Mouse (Mus musculus): ENCODE data around the gene Fxyd1.

The Fxyd1 gene

DNA sequence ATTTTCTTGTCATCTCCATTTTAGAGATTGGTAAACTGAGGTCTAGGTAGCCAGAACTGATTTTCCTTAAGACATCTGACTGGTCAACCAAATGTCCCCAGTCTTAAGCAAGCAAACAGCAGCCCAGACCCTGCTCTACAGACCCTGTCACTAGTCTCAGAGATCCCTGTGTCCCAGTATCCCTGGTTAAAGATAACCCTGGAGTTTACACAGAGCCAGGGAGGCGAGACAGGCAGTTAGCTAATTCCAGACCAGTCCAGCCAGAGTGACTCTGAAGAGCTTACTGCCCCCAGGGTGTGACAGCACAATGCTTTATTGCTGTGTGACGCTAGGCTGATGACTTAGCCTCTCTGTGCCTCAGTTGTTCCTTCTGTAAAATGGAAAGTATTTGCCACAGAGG is at the start of gene Fxyd1:
Fxyd1 (minus strand) TSS at position 129 of the 400 bp plus-strand sequence.
- DNase-seq (ENCODE audit: low read depth, low spot score), result no peak

DNA sequence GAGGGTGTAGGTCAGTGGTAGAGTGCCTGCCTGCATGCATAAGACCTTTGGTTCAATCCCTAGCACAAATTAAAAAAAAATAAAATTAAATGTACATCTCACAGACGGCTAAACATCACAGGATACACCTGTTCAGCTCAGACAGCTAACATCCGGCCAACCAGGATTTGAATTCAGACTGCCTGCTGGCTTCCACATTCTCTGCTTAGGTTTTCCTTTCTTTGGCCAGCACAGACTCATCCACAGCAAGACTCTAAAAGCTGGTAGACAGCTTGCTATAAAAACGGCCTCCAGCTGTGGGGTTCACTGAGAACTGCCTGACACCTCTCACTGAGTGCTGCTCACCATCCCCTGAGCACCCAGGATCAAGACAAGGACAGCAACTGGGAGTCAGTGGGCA is 49.2 kb upstream of the Fxyd1 start:
- DNase-seq (ENCODE audit: low read depth, low spot score), result no peak

DNA sequence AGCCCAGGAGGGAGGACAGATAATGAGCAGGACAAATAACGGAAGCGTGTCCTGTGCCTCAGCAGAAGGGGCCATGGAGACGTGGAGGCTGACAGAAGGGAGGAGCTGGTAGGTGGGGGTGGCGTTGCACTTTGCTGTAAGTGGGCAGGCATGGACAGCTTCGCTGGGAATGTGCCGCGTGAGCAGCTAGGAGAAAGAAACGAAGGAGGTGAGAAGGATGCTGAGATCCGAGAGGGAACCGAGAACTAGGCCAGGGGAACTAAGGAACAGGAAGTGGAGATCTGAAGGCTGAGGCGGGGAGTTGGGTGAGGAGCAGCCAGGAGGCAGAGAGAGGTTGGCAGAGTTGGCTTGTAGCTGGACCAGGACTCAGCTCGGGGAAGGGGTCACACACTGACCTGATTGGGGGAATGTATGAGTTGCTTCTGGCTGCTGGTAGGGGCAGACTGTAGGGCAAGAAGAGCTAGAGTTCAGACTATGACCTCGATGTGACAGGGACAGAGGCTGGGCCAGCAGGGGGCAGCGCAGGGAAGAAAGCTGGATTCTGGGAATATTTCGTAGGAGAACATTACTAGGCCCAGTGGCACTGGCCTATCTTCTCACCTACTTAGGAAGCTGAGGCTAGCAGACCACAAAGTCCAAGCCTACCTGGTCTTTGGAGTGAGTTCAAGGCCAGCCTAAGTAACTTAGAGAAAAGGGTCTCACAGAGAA is 48.2 kb upstream of the Fxyd1 start:
- DNase-seq (ENCODE audit: low read depth, low spot score), result no peak

DNA sequence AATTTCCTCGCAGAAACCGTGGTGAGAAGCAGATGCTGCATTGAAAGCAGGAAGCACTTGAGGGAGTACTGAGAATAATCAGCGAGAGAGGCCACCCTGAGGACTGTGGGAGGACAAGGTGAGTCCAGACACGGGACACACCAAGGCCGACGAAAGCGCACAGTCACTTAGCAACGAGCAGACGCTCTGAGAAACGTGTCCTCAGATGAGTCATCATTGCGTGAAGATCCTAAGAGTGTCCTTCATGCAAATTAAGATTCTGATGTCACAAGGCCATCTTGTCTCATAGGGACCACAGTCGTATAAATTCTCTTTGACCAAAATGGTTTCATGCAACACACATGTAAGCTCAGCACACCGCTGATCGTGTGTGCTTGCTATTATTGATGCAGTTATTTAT is 43.8 kb upstream of the Fxyd1 start:
- no peak for DNase-seq (ENCODE audit: low read depth, low spot score)

DNA sequence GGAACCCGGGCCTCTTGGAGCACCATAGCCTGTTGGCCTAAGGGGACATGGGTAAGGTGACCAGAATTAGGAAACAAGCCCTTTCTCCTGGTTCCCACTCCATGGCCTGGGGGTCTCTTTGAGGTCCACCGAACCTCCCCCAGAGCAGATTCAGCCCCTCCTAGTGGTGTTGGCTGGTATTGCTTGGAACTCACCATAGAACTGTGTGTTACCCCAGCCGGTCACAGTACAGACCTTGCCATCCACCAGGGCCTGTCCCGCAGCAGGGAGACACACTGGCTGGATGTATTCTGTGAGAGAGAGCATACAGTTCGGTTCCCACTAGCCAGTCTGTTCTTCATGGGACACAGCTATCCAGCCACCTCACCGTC is 42.6 kb upstream of the Fxyd1 start:
- no peak for DNase-seq (ENCODE audit: low read depth, low spot score)

DNA sequence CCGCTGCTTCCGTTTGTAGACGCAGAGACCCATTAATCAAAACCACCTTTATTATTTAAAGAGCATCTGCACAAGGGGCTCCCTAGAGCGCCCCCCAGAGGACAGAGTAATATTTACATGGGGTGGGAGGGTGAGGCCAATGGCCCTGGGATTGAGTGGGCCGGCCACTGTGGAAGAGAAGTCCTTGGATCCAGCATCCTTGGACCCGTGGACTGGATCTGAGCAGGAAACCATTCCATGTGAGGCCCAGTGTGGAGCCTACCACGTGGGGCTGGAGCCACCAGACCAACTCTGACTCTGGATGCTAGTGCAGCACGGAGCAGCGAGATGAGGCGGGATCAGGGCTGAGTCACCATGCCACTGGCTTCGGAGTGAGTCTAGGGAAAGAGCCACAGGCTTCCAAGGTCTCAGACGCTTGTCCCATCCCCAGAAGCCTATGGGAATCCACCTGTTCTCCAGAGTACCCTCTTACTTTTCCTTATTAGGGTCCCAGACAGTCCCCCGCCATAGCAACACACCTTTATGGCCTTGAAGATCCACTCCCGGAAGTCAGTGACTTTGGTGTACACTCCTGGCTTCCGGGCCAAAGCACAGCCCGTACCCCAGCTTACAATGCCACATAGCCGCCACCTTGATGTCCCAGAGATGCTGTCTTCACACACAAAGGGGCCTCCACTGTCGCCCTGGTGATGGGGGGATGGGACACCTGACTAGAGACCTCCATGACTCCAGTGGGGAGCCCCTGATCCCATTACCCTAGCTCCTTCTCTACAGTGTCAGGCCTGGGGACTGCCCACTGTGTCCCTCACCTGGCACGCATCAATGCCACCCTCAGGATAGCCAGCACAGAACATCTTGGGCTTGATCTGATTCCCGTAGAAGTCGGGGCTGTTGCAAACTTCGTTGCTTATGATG is 42.0 kb upstream of the Fxyd1 start:
- no peak for DNase-seq (ENCODE audit: low read depth, low spot score)

DNA sequence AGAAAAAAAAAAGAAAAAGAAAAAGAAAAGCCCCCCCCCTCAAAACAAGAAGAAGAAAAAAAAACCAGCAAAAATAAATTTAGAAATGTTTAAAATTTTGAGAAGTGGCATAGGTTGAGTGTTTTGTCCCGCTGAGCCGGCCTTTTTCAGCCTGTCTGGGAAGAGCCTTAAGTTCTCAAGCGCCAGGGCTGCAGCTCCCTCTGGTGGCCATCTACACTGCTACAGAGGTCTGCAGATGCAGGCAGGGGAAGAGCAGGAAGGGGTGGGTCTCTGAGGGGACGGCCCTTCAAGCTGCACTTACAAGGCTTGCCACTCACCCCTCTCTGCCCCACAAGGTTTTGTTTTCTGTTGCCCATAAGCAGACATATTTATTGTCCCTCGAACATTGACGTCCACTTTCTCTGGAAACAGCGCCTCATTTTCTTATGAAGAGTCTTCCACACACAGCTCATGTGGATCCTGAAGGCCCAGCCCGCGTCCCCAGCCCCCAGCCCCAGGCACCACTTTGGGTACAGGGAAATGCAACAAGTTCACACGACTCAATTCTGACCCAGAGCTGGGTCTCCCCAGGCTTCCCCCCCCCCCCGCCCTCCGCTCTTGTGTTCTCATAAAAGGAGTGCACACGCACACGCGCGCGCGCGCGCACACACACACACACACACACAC is 40.7 kb upstream of the Fxyd1 start:
- peak; percentile 83 for DNase-seq (ENCODE audit: low read depth, low spot score)

DNA sequence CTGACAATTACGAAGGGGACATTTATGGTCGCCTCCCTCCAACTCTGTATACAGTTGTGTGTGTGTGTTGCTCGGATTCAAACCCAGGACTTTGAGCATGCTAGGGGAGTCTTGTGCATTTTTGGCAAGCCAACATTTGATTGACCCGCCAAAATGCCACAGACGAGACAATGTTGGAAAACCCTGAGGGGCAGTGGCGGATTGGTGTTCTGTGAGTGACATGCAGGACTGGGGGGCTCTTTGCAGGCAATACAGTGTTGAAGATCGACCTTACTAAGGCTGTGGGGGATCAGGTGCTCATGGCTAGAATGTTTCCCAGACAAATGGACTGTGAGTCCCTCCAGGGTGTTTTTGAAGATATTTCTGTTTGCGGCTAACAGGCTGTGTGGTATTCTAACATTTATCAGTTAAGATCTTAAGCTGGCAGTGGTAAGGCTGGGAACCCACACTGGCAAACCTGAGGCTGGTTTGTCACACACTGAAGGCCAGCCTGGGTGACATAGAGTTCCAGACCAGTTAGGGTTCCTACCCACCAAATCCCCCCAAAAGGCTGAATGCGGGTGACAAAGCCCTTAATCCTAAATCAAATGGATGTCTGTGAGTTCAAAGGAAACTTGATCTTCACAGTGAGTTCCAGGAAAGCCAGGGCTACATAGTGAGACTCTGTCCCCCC is 40.0 kb upstream of the Fxyd1 start:
- DNase-seq (ENCODE audit: low read depth, low spot score), result no peak

DNA sequence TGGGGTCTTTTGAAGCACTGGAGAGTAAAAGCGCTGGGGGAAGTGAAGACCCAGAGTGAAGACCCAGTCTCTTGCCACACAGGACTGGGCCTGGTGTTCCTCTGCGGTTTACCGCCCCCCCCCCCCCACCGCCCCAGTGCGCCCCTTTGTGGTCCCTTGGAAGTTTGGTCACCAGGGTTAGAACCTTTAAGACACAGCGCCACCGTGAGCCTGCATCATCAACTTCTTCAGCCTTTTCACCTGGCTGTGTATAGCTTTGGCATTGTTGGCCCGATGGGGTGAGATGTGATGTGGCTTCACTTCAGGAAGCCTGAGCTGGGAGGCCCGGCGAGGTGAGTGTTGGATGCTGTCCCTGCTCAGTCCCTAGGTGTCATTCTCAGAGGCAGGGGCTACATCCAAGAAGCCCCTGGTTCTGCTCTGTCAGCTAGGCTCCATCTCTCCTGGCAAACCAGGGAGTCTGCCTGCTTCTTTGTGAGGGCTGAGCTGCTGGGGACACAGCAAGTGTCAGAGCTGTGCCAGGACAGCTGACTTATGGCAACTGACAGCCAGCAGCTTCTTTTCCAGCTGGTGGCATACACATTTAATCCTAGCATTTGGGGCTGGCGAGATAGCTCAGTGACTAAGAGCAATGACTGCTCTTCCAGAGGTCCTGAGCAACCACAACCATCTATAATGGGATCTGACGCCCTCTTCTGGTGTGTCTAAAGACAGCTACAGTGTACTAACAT is 37.9 kb upstream of the Fxyd1 start:
- DNase-seq (ENCODE audit: low read depth, low spot score), result no peak

DNA sequence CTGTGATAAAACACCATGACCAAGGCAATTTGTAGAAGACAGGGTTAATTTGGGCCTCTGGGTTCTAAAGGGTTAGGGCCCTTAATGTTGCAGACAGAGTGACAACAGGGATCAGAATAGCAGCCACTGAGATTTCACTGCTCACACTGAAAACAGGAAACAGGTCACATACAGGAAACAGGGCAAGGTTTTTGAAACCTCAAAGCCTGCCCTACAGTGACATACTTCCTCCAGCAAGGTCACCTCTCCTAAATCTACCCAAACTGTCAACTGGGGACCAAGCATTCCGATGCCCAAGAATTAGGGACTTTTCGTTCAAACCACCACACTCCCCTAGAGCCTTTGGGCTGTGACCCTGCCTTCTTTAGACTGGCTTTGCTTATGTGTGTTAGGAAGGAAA is 32.7 kb upstream of the Fxyd1 start:
- DNase-seq (ENCODE audit: low read depth, low spot score), result no peak

DNA sequence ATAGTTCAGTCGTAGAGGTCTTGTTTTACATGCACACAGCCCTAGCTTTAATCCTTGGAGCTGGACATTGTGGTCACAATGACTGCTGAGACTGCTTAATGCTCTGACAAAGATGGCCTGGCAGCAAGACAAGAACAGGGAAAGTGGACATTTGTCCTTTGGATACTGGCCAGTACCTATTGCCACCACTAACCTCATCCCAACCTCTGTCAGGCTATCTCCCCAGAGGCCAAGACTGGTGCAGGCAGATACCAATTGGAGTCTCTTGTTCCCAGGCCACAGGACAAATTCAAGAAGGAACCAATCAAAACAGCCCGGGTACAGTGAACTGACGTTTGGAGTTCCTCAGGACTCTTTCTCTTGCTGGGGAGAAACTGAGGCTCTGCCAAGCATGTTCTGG is 31.2 kb upstream of the Fxyd1 start:
- no peak for DNase-seq (ENCODE audit: low read depth, low spot score)

DNA sequence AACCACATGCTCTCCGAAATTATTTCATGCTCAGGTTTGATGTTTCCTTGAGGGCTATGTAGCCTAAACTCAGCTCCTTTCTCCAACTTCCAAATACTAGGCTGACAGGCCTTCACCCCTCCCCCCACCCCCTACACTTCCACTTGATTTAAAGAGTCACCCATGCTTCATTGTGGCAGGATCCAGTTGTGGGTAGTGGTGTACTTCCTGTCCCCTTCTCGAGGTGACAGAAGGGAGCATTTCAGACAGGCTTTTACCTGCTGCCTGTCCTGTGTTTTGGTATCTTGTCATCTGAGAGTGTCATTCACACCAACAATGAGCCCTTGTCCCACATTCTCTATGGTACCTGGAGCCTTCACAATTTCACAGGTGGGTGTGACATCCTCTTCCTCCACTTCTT is 30.3 kb upstream of the Fxyd1 start:
- DNase-seq (ENCODE audit: low read depth, low spot score), result no peak

DNA sequence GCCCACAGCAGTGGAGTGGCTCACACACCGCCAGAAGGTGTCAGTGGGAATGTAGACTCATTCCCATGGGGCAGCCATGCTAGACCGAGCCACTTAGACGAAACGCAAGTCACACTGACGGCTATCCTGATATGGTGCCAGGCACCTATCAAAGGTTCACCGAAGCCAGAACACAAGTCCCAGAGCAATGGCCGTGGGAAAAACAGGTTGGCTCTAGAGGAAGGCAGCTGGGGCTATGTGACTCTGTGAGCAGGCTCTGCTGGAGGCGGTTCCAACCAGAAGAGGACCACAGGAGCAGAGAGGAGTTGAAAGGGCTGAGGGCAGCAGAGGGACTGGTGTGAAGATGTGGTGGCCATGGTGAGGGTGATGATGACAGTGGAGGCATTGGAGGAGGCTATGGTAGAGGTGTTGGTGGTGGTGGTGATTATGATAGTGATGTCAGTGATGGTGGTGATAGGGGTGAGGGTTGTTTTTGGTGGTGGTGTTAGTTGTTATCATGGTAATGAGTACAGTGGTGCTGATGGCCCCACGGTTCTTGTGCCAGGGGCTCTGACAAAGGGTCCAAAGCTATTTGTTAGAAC is 29.3 kb upstream of the Fxyd1 start:
- no peak for DNase-seq (ENCODE audit: low read depth, low spot score)

DNA sequence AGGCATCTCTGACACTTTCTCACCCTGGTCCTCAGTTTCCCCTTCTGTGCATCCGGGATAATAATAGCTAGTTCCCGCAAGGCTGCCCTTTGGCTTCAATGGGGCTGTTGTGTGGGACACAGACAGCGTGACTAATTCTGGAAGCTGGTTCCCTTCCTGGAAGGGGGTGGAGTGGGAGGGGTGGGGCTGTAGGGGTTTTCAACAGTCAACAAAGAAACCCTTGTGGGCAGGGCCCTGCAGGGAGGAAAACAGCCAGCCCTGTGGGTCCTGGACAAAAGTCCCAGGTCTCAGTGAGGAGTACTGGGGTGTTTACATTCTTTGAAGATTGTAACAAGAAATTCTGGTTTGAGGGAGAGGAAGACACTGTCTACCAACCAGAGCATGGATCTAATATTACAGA is 28.2 kb upstream of the Fxyd1 start:
- DNase-seq (ENCODE audit: low read depth, low spot score), result no peak

DNA sequence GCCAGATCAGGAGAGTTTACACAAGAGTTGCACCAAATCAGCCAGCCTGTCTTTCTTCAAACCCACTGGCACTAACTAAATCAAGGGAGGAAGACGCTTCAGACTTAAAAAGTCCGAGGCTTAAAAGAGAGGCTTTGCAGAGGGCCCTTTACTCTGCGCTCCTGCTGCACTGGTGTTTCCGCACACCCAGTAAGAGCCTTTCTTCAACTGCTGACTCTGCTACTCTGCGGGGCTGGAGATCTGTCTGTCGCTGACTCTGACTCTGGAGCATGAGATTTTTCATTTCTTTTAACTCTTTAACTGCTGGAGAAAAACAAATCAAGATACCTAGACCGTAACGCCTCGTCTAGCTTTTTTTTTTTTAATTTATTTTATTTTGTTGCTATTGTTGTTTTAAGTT is 27.1 kb upstream of the Fxyd1 start:
- no peak for DNase-seq (ENCODE audit: low read depth, low spot score)

DNA sequence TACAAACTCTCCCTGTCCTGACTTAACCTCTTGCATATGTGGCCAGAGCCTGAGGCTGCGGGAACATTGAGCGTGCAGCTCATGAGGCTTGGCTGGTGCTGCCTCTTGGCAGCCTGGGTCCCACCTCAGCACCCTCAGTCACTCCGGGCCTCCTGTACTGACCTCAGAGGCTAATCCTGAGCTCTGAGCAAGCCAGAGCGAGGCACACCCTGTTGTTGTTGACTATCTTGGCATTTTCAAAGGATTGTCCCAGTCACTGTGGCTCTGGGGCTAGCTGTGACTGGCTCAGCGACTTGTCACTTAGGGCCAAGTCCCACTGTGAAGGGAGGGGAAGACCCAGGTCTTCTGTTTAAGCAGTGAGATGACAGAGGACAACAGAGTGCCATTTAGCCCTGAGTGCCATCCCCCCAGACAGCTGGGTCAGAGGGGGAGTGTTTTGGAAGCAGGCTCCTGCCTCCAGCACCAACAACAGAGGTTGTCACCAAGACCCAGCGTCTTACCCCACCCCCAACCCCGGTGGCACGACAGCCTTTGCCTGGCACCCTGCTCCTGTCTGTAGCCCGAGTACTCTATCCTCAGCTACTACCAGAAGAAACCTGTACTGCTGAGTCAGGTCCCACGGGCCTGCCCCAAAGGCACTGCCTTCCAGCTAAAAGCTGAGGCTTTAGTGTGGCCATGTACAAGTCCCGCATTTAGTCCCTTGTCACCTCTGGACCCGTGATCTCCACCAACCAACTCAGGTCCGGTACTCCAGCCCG is 26.0 kb upstream of the Fxyd1 start:
- DNase-seq (ENCODE audit: low read depth, low spot score), result no peak

DNA sequence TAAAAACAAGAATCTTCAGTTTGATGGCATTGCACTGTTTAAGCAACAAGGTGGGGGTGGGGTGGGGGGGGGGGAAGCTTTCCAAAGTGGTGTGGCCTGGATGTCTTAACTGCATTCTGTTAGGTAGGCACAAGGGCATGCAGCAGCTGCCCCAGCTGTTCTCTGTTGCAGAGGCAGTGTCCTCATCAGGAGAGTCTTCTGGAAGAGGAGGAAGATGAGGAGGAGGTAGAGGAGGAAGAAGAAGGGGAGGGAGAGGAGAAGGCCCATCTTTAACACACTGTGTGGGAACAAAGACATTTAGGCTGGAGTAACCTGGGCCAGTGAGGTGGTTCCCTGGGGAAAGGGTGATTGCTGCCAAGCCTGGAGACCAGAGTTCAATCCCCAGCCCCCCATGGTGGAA is 25.1 kb upstream of the Fxyd1 start:
- DNase-seq (ENCODE audit: low read depth, low spot score), result no peak

DNA sequence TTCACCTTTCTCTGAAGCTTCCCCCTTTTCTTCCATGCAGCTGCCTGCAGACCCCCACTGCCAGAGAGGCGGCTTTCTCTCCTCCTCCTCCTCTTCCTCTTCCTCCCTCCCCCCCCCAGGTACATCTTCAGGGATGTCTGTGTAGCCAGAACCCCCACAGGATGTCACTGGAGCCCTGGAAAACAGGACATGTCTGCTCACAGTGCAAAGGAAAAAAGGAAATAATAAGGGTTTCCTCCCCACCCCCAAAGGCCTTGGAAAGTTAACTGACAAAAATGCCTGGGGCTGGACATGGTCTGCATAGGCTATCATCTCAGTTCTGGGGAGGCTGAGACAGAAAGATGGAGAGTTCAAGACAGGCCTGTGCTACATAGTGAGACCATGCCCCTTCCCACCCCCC is 24.1 kb upstream of the Fxyd1 start:
- DNase-seq (ENCODE audit: low read depth, low spot score), result no peak

DNA sequence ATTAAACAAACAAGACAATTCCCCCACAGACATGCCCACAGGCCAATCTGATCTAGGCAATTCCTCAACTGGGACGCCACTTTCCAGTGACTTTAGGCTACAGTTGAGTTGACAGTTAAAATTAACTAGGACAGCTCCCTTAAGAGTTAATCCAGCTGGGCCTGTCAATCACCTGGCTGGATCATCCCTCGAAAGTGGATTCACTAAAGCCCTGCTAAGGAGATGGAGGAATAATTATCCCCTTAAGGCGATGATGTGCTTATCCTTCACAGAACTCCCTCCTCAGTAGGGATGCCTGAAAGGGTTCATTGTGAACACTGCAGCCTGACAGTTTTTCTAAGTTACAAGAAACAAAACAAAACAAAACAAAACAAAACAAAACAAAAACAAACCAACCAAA is 23.6 kb upstream of the Fxyd1 start:
- DNase-seq (ENCODE audit: low read depth, low spot score), result no peak

DNA sequence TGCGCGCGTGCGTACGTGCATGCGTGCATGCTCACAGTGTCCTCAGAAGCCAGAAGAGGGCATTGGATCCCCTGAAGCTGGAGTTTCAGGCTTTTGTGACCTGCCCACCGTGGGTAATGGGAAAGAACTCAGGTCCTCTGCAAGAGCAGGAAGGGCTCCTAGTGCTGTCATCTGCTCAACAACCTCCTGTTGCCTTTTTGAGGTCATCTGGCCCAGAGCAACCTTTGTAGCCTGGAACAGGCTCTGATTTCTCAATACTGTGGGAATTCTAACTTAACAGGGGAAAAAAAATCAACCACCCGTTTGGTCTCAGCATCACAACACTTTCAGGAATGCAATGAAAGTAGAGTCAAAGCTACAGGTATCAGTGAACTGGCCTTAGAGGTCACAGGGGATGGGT is 22.7 kb upstream of the Fxyd1 start:
- DNase-seq (ENCODE audit: low read depth, low spot score), result no peak
